Mouse (Mus musculus): ENCODE data around the gene Bub1b.

GRCm38 (mm10) chr2:118676839-118677741 lies 79.1 kb downstream of the Bub1b start:
- no peak for TF ChIP-seq CTCF (IDR thresholded peaks at IDR 0.05; ENCODE audit: borderline replicate concordance, insufficient read depth, low read length)
- no peak for TF ChIP-seq POLR2A (IDR thresholded peaks at IDR 0.05; ENCODE audit: low read depth, low read length)
